Mouse (Mus musculus) cerebellum, adult 18-20 months (tissue): ENCODE measurements around the gene Arfip1.

Experiments used
- DNase-seq, 2 experiments: peaks; one replicate each; pipeline ENCODE4 v3.0.0; 2021

Gene Arfip1

GRCm38 (mm10) chr3:84484333-84484732, 98.1 kb downstream of the Arfip1 start:
- no peak for DNase-seq

- DNase-seq = no peak
These were observed 100.3 kb downstream of the Arfip1 start for GRCm38 (mm10) chr3:84482121-84482520.

- DNase-seq = peak; percentile 30 to 32
These were observed 101.3 kb downstream of the Arfip1 start for GRCm38 (mm10) chr3:84481104-84481503.

- DNase-seq = peak; percentile 70 to 75
These were observed 102.2 kb downstream of the Arfip1 start, which contains the start of gene Fhdc1 for GRCm38 (mm10) chr3:84480006-84480897. Gene Fhdc1 (minus strand): TSS chr3:84480429.

GRCm38 (mm10) chr3:84479293-84480005, 103.0 kb downstream of the Arfip1 start:
- DNase-seq = peak; percentile 41 to 61

- DNase-seq = no peak
These were observed 103.5 kb downstream of the Arfip1 start for GRCm38 (mm10) chr3:84478896-84479292.

- DNase-seq = no peak
These were observed 104.2 kb downstream of the Arfip1 start for GRCm38 (mm10) chr3:84478195-84478594.

- no peak for DNase-seq
These were observed 104.9 kb downstream of the Arfip1 start for GRCm38 (mm10) chr3:84477498-84477897.

- no peak for DNase-seq
These were observed 107.2 kb downstream of the Arfip1 start for GRCm38 (mm10) chr3:84474981-84475775.

- no peak for DNase-seq
These were observed 108.0 kb downstream of the Arfip1 start for GRCm38 (mm10) chr3:84474398-84474797.

GRCm38 (mm10) chr3:84472955-84473354, 109.5 kb downstream of the Arfip1 start:
- DNase-seq = no peak

GRCm38 (mm10) chr3:84472527-84472926, 109.9 kb downstream of the Arfip1 start:
- DNase-seq = no peak

GRCm38 (mm10) chr3:84471146-84471545, 111.3 kb downstream of the Arfip1 start:
- no peak for DNase-seq

GRCm38 (mm10) chr3:84468111-84468453, 114.3 kb downstream of the Arfip1 start:
- no peak for DNase-seq

GRCm38 (mm10) chr3:84467419-84468110, 114.9 kb downstream of the Arfip1 start:
- DNase-seq = no peak

- DNase-seq = no peak
These were observed 116.5 kb downstream of the Arfip1 start for GRCm38 (mm10) chr3:84465822-84466500.

- no peak for DNase-seq
These were observed 120.7 kb downstream of the Arfip1 start for GRCm38 (mm10) chr3:84461687-84462086.

GRCm38 (mm10) chr3:84460952-84461351, 121.5 kb downstream of the Arfip1 start:
- DNase-seq = no peak

GRCm38 (mm10) chr3:84460499-84460898, 121.9 kb downstream of the Arfip1 start:
- DNase-seq = no peak

GRCm38 (mm10) chr3:84455733-84456417, 126.5 kb downstream of the Arfip1 start:
- DNase-seq = no peak

GRCm38 (mm10) chr3:84450651-84451050, 131.8 kb downstream of the Arfip1 start:
- DNase-seq = no peak
